Mouse (Mus musculus) neural tube, embryonic 10.5 days (tissue): ENCODE measurements around the gene Mllt3.

Experiments
- DNase-seq: peaks from one replicate; pipeline ENCODE4 v3.0.0-alpha.2; 2017; ENCODE audit warnings: low spot score; ENCODE audit errors: extremely low spot score

Gene Mllt3

DNA sequence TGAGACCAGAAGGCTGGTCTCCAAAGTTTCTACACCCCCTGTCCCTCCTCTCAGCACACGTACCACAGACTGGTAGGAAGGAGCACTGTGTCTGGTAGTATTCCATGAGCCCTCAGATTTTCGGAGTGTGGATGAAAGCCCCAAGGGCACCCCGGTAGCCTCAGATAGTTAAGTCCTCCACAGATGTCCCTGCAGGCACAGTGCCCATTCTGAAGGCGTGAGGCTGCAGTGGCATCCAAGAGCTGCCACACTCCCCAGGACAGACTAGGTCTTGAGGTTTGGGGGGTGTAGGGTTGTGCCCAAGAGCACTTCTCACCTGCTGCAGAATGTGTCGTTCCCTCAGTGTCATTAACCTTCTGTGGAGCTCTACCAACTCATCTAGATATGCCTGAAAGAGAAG, 251.2 kb downstream of the Mllt3 start:
- DNase-seq = no peak

GRCm38 (mm10) chr4:87775721-87776120, 257.4 kb downstream of the Mllt3 start:
- DNase-seq = no peak

- DNase-seq = no peak
Measured at GRCm38 (mm10) chr4:87774515-87774914, 258.6 kb downstream of the Mllt3 start.

DNA sequence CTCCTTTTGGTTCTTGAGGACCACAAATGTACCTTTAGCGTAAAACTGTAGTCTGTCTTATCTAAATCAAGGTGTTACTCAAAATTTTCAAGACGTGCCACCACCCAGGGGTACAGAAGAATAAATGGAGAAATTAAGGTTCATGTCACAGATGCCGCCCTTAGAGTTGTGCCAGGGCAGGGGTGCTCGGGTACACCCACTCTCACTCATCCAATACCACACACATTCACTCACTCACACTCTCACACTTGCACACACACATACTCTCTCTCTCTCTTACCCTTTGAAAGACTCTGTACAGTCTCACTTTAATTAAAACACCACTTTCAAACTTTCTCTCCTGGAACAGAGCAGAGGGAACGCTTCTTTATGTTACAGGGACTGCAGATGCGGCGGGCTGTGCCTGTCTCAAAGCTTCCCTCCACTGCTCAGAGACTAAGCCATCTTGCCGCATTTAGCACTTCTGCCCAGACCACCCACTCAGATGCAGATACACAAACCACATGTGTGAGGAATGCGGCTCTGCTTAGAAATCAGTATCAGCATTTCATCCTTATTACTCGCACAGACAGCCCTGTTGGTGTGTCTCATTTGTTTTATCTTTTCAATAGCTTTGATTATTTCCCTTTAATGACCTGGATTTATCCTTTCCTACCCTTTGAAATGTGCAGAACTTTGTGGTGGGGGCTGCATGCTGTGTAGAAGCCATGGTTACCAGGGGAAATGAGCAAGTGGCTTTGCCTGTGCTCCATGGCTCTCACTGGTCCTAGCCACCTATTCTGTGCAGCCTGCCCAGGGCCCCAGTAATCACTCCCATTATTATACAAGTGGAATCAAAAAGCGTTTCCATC, 265.2 kb downstream of the Mllt3 start:
- DNase-seq = peak; percentile 48

GRCm38 (mm10) chr4:87765729-87766128, 267.4 kb downstream of the Mllt3 start:
- DNase-seq = no peak

- no peak for DNase-seq
Measured at GRCm38 (mm10) chr4:87761075-87761474, 272.1 kb downstream of the Mllt3 start.

DNA sequence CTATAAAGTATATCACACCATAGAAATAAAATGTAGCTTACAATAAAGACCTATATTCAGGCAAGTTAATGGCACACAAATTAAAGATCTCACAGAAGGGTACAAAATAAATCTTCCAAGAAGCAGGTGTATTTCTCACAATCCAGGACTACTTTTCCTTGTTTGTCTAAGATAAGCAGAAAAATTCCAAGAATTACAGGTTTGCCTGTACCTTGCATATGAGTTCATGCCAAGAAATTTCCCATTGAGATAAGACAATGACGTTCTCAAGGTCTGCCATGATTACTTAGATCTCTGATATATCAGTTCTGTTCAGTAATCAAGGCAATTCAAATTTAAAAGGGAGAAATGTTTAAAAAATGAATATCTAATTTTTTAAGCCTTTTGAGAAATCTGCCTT, 272.9 kb downstream of the Mllt3 start:
- DNase-seq = no peak

DNA sequence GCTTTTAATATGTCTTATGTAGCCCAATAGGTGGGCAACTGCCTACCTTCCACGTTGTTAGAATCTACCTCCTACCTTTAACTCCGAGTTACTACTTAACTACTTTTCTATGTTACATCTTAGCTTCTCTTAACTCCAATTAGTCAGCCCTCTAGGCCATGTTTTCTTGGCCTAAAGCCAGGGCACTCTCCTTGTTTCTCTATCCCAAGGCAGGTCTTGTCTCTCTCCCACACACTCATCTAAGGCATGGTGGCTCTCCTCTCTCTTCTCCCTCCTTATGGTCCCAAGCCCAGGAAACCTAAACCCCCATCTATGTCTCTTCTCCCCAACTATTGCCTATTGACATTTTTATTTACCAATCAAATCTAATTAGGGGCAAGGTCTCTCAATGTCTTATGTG, 273.5 kb downstream of the Mllt3 start:
- no peak for DNase-seq

DNA sequence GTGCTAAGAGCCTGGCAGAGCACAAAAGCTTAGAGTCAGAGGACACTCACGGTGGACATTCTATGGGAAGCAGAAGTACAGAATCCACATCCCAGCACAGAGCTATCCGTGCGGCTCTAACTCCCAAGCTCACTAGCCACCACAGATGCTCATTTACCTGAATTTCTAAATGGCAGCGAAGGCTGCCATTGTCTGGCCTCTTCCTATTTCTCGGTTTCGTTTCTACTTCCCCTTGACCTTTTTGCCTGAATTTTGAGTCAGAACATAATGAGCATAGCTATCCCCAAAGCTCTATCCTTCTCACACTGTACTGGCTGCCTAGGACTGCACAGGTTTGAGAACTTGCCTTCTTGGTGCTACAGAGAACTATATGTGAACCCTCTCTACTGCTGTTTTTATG, 274.1 kb downstream of the Mllt3 start:
- no peak for DNase-seq

DNA sequence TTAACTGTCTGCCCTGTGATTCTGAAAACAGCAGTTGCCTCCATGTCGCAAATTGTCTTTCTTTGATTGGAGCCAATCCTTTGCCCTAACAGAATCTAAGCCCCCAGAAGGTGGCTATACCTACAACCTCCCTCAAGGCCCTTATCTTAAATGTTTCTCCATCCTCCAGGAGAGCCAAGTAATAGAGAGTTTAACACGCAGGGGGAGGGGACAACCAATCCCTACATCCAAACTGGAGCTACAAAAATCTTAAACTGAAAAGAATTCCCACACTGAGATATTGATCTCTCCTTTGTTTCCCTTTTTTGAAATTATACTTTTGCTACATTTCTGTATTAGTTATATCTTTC, 281.7 kb downstream of the Mllt3 start:
- DNase-seq = no peak

- no peak for DNase-seq
Measured at GRCm38 (mm10) chr4:87750856-87751514, 282.2 kb downstream of the Mllt3 start.

DNA sequence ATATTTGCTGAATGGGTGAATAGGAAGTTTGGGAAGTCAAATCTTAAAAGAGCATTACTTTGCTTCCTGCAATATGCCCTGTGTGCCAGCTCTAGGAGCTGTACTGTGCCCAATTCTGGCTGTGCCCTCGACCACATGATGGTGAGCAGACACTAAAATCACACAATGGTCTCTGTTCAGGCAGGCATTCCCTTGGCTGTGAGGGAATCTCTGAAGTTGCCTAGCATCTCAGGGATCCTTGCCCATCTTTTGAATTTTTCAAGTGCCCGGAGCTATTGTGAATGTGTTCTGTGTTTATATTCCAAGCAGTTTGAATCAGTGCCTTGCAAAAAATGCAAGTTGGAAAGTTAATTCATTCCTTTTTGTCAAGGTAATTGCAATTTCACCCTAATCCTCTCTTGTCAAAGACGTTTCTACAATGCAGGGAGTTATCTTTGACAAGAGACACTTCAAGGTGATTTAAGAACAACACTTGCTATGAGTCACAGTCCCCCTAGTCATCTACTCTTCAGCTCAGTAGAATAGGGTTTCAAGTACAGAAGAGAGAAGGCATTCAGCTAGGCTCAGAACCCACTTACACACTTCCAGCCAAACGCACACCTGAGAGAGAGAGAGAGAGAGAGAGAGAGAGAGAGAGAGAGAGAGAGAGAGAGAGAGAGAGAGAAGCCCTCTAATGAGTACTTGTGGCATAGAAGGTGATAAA, 283.5 kb downstream of the Mllt3 start:
- no peak for DNase-seq

DNA sequence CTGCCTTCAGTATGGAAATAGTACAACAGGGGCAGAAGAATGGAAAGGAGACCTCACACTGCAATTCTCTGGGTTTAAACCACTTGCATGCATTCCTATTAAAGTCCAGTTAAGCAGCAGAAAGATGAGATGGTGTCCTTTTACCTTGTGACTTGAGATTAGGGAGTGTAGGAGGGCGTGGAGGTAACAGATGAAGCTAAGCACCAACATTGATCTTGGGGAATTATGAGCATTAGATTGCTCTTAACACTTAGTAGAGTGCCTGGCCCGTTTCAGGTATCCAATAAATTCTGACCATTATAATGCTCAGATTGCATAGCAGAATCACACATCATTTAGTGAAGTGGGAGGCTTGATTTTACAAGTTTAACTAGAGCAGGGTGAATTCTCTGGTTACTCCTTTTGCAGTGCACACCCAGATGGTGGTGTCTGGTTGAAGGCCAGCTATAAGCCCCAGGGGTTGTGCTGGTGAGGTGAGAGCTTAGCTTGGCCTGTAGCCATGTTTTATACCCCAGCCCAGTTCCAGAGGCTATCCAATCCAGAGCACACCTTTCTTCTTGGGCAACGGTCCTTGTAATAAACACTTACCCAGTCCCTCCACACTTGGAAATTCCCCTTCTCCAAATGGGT, 288.0 kb downstream of the Mllt3 start:
- no peak for DNase-seq

DNA sequence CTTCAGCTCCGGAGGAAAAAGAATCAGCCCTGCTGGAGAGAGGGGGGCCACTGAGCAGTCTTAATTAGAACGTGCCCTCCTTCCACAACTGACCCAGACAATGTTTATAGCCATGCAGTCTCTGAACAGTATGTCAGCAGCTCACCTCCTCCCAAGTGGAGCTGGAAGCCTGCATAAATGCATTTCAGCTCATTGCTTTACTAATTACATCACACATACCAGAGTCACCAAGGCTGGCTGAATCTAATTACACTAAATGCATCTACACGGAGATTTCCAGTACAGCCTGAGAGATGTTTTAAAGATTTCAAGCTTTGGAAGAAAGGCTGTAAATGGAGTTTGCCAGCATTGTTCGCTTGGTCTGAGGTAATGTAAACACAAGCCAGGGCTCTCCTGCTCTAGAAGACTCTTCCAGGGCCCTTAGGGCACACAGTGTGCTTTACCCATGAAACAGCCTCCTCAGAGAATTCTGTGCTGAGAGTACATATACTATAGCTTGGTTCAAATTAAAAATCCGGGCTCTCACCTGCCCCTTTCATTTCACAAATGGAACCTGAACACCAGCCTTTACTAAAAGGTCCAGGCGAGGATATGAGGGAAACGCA, 293.5 kb downstream of the Mllt3 start:
- no peak for DNase-seq

GRCm38 (mm10) chr4:87739104-87739503, 294.1 kb downstream of the Mllt3 start:
- DNase-seq = no peak

- DNase-seq = no peak
Measured at GRCm38 (mm10) chr4:87737201-87737806, 295.9 kb downstream of the Mllt3 start.

GRCm38 (mm10) chr4:87736779-87737178, 296.4 kb downstream of the Mllt3 start:
- DNase-seq = no peak

DNA sequence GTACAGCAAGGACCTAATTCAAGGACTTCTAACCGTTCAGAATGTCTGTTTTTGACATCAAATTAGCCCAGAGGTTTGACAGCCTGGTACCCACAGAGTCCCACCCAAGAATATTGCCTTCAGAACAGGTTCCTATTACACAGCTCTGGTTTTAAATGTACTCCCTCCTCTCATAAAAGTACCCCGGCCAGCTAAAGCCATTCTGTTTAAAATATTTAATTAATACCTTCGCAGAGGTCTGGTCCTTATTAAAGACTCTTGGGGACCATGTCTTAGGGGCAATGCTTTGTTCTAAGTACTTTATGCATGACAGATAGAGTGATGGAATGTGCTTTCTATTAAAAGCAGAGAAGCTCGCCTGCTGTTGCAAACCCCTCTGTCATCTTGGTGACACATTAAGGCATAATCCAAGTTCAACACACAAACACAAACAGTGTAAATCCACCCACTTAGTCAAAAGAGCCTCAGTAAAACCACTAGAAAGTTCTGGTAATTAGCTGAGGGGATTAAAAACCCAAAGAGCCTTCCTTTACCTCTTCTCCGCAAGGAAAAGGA, 302.0 kb downstream of the Mllt3 start:
- DNase-seq = no peak

GRCm38 (mm10) chr4:87728581-87728980, 304.6 kb downstream of the Mllt3 start:
- no peak for DNase-seq

DNA sequence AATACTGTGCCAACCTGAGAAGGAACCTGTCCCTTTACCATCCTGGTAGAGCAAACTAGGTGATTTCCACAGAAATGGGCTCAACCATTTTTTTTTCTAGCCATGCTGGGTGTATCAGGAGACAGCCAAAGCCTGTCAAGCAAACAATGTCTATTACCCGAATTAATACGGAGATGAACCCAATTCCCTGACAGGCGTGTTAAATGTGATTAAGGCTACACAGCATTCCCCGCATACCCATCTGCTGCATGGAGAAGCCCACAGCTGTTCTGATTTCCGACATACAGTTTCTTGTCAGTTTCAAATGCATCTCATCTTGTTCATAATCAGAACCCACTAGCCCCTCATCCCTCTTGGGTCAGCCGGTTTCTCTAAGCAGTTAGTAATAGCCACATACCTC, 309.7 kb downstream of the Mllt3 start:
- DNase-seq = no peak
